Mouse (Mus musculus): ENCODE data around the gene Ddx25. TPM values are rescaled to one million over a fixed set of nuclear protein-coding genes. Genes with fewer than 3 reads are reported as not detected.

The Ddx25 gene
- polyA plus RNA-seq, 1 experiment: not detected

GRCm38 (mm10) chr9:35488496-35488895, 69.8 kb downstream of the Ddx25 start:
- no peaks in the 10 kb centered on the region; the same call in 1 of the 2 replicates for H3K36me3 ChIP-seq (ENCODE audit: control insufficient read depth)
- no peak overlapping the region for H3K4me3 ChIP-seq (replicated peaks)
- H3K9me3 ChIP-seq (ENCODE audit: control insufficient read depth, low read length): no peaks in the 10 kb centered on the region
- TF ChIP-seq TAL1 (IDR thresholded peaks at IDR 0.05; ENCODE audit: low read length) (no peak), GATA1 (IDR thresholded peaks at IDR 0.05; ENCODE audit: low read length) (no peak)
- no peaks in the 10 kb centered on the region for H3K4me1 ChIP-seq (ENCODE audit: control insufficient read depth)
- no peaks in the 10 kb centered on the region for H3K27me3 ChIP-seq (ENCODE audit: control insufficient read depth)

Other genes starting within 250 kb of the Ddx25 start
- gene Cdon, start 137.4 kb downstream of the Ddx25 start, polyA plus RNA-seq (2012): not detected in 2 replicates
- gene Gm1113, start 40.3 kb downstream of the Ddx25 start, polyA plus RNA-seq (2012): not detected in 2 replicates
- gene Pus3, start 67 bp upstream of the Ddx25 start, polyA plus RNA-seq (2012): 0.04 and 0.07 TPM in 2 replicates
- gene Pate2, start 11.8 kb upstream of the Ddx25 start, polyA plus RNA-seq (2012): 0.09 TPM in 1 of 2 replicates, not detected in the other
- gene Hyls1, start 11.9 kb upstream of the Ddx25 start, polyA plus RNA-seq (2012): 0.71 and 0.72 TPM in 2 replicates
- gene Pate4, start 53.4 kb upstream of the Ddx25 start, polyA plus RNA-seq (2012): not detected in 2 replicates
- not detected in 2 replicates for gene Pate3, start 89.7 kb upstream of the Ddx25 start, polyA plus RNA-seq (2012)
- gene Pate1, start 128.9 kb upstream of the Ddx25 start, polyA plus RNA-seq (2012): not detected in 2 replicates
- gene Gm17677, start 182.5 kb upstream of the Ddx25 start, polyA plus RNA-seq (2012): not detected in 2 replicates
- gene Gm17727, start 219.6 kb upstream of the Ddx25 start, polyA plus RNA-seq (2012): not detected in 2 replicates
- not detected in 2 replicates for gene Gm27235, start 231.6 kb upstream of the Ddx25 start, polyA plus RNA-seq (2012)
- gene D730048I06Rik, start 231.6 kb upstream of the Ddx25 start, polyA plus RNA-seq (2012): not detected in 2 replicates